Mouse (Mus musculus): ENCODE measurements around the gene Rnf185.

Rnf185 gene

DNA sequence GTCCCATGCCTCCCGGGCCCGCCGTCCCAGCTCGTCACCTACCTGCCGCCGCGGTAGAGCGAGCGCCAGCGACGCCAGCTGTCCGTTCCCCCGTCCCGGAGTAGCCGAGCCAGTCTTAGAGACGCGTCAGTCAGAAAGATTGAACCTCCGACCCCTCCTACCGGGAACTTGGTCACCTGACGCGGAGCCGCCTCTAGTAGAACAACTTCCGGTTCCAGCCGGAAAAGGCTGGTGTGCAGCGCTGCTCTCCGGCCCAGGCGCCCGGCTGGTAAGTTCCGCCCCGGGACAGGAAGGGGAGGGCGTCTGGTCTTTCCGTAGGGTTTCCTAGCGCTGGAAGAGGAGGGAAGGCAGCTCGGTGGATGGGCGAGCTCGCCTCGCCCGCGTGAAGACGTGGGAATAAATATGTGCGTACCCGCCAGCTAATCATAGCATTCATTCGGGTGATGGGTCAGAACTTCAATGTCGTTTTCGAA is at the start of gene Rnf185:
Gene Rnf185, minus strand, starts transcription at position 197 of the 473 bp plus-strand sequence.
- DNase-seq, result peak; percentile 96

- no peak for DNase-seq
Measured at GRCm38 (mm10) chr11:3497296-3497695, 45.1 kb upstream of the Rnf185 start.

DNA sequence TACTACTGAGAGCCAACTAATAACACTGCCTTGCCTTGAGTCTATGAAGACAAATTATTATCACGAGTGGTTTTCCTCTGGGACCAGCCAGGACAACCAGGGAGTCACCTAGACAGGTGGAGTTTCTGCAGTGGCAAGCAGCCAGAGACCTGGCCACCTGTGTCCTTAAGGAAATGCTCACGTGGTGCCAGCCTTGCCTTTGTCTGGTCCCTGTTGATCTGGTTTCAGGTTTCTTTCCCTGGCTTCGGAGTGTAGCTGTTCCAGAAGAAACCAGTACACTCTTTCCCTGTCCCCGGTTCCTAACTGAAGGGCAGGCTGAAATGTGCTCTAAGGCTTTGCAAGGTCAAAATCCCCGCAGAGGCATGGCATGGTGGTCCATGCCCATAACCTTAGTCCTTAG is 44.6 kb upstream of the Rnf185 start:
- no peak for DNase-seq

- DNase-seq, result no peak
Measured at GRCm38 (mm10) chr11:3495496-3495895, 43.3 kb upstream of the Rnf185 start.

- DNase-seq, result no peak
Measured at GRCm38 (mm10) chr11:3494857-3495256, 42.7 kb upstream of the Rnf185 start.

- no peak for DNase-seq
Measured at GRCm38 (mm10) chr11:3492748-3493147, 40.6 kb upstream of the Rnf185 start.

DNA sequence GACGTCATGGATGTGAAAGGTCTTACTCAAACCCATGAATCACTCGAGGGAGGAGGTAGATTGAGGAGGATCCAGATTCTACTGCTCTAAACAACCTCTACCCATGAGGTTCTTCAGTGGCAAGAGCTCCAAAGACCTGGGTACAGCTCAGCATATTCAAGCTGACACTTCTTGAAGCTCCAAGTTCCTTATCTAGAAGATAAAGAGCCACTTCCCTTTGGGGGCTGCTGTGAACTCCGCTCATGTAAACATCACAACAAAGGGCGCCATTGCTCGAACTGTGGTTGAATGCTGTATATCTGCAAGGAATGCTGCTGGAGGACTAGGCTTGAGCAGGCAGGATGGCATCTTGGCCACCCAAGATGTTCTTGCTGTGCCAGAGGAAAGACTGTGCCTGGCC is 36.9 kb upstream of the Rnf185 start:
- DNase-seq, result no peak

DNA sequence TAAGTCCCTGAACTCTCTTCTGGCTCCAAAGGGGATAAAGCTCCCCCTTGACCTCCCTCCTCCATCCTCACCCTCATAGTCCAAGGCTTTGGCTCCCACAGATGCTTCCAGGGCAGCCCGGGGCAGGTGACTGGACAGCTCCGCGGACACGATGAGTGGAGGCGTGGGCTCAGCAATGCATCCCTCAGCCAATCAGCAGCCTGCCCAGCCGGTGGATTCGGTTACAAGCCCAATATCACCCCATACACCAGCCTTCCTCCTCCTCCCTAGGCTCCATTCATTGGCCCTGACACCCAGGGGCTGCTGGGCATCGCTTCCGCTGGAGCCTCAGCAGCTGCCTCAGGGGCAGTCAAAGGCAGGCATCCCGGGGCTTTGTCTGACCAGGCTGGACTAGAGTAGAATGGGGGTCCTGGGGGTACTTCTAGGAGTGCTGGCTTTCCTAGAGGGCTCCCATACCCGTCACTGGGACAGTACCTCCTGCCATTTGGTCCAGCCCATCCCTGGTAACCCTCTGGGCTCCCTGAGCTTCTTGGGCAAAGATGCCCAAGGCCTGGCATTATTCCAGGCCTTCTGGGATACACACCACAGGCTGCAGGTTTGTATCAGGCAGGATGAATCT is 35.9 kb upstream of the Rnf185 start, which contains the start of gene Pla2g3:
Gene Pla2g3, plus strand, starts transcription at position 333 of the 619 bp plus-strand sequence.
- DNase-seq, result no peak

- no peak for DNase-seq
Measured at GRCm38 (mm10) chr11:3486349-3486748, 34.2 kb upstream of the Rnf185 start.

GRCm38 (mm10) chr11:3483980-3484642 is 31.9 kb upstream of the Rnf185 start:
- DNase-seq, result peak; percentile 48

DNA sequence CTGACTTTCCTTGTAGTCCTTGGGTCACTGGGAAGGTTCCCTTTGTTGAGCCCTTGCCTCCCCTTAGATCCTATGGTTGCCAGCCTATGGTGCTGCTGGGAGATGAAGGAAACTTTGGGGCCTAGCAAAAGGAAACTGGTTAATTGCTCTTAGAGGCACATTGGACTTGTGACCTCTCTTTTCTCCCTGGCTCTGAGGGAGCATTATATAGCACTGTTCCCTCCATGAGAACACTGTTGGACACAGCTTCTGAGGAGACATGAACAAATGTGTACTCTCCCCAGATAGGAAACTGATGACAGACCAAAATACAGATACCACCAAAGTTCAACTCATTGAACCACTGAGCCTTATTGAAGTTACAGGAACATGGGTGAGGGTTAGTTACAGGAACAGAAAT is 23.3 kb upstream of the Rnf185 start:
- no peak for DNase-seq

- peak; percentile 31 for DNase-seq
Measured at GRCm38 (mm10) chr11:3474480-3475115, 22.4 kb upstream of the Rnf185 start.

DNA sequence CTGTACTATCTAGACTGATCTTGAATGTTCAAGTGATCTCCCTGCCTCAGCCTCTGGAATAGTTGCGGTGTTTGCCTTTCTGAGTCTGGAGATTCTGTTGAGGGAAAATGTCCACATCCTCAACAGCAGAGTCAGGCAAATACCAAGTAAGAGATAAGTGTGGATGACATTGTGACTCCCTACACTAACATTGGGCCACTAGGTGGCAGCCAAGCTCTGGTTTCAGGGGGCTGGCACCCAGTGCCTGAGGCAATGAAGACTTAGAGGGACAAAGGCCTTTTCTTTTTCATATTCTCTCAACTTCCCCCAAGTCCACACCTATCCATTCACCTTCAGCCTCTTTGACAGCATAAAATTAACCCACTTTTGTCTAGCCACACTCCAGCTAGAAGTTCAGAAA is 20.3 kb upstream of the Rnf185 start:
- DNase-seq, result peak; percentile 92

GRCm38 (mm10) chr11:3471448-3471850 is 19.3 kb upstream of the Rnf185 start:
- DNase-seq, result no peak

DNA sequence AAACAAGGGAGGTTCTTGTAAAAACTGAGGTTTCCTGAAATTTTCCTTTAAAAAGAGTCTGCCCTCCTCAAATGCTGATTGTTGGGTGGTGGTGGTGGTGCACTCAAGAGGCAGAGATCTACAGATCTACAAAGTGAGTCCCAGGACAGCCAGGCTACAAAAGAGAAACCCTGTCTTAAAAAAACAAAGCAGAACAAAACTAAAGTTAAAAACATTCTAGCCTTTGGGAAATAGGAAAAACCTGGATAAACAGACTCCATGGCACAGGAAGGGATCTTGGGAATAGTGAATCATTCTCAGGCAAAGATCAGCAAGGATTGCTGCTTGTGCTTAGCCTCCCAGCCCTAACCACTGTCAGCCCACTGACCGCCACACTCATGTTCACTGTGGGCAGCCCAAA is 10.7 kb upstream of the Rnf185 start:
- DNase-seq, result no peak

GRCm38 (mm10) chr11:3459105-3459468 is 6.9 kb upstream of the Rnf185 start:
- no peak for DNase-seq

- no peak for DNase-seq
Measured at GRCm38 (mm10) chr11:3458428-3459104, 6.4 kb upstream of the Rnf185 start.

DNA sequence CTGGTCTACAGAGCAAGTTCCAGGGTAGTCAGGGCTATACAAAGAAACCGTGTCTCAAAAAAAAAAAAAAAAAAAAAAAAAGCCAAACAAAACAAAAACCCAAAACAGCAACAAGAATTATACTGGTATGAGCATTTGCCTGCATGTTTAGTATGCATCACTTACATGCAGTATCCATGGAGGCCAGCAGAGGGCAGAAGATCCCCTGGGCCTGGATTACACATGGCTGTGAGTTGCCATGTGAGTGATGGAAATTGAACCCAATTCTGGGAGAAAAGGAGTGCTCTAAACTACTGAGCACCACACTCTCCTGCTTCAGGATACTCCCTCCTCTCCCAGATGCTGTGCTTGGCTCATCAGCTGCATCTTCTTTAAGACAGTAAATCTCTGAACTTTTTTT is 4.2 kb upstream of the Rnf185 start:
- DNase-seq, result peak; percentile 82

DNA sequence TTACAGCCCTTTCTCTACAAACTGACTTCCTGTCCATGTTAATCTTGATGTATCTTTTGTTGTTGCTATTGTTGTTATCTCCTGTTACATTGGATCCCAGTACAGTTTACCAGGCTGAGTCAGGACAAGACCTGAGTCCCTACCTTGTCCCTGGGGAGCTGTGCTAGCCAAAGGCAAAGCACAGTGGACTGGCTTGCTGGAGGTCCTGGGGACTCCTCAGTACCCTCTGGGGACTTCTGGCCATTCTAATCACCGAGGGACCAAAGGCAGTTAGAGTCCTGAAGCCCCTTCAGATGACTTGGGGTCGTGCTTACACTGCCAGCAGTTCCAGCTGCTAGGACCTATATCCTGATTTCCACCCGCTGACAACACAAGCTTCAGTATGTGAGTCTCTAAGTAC is 2.3 kb upstream of the Rnf185 start:
- DNase-seq, result no peak

DNA sequence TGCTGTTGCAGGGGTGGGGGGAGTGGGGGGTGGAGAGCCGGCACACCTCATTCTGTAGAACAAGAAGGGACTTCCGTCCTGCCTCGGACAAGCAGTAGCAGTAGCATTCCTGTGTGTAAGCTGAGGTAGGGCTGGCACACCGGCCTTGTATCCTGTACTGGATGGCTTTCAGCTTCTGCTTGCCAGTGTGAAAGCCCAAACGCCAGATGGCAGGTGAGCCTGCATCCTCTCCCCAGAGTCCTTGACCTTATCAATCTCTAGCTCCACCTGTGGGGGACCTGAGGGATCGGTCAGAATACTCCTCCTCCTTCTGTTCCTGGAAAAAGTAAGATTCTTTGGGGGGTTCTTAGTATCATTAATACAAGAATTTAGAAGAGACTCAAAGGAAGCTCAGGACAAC is 1.3 kb upstream of the Rnf185 start:
- peak; percentile 38 for DNase-seq

DNA sequence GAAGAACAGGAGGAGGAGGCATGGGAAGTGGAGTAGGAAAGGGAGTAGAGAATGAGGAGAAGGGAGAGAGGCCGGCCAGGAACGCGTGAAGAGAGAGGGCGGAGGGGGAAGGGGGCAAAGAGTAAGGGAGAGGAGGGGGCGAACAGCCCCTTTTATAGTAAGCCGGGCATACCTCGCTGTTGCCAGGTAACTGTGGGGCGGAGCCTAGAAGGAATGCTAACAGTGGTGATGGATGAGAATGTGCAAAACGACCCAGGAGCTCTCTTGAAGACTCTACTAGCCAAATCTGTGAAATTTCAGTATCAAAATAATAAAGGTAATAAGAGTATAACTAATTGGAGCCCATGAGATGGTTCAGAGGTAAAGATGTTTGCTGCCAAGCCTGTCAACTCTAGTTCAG is 606 bp upstream of the Rnf185 start:
- peak; percentile 51 for DNase-seq

DNA sequence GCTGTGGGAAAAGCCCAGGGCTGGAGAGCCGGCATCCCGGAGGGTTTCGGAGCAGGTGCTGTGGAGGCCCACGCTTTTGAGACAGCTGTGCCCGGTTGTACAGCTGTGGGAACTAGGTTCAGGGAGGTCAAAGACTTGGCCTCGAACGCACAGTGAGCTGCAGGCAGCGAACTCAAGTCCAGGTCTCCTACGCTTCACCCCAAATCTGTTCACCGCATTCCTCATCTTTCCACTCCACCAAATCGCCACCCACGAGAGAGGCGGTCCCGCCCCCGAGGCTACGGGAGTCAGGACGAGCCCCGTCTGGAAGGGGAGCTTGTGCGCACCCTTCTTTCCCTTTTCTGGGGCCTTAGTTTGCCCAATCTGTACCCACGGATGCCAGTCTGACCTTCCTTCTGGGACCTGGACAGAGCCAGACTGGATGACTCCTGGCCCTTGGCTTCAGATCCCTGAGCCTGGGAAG is 431 bp downstream of the Rnf185 start:
- peak; percentile 67 for DNase-seq

- DNase-seq, result no peak
Measured at GRCm38 (mm10) chr11:3444875-3445274, 7.3 kb downstream of the Rnf185 start.

GRCm38 (mm10) chr11:3443091-3443490 is 9.1 kb downstream of the Rnf185 start:
- no peak for DNase-seq

All from lung, postnatal 10 days (tissue).